Mouse (Mus musculus) heart, adult 8-10 months (tissue): ENCODE results near the gene Map2k1. TPM values are rescaled to one million over a fixed set of nuclear protein-coding genes. Genes with fewer than 3 reads are reported as not detected.

Source experiments
- DNase-seq: peaks from one replicate; pipeline ENCODE4 v3.0.0; 2022; ENCODE audit warnings: low spot score
- total RNA-seq, 4 experiments: library from RNA; stranded (reverse); gene quantifications; 2 replicates each; pipeline ENCODE4 v1.2.4; 2022

Gene Map2k1
- total RNA-seq, 4 experiments from 2014 or later: 46.1 to 51.3 (median 48.7) TPM

DNA sequence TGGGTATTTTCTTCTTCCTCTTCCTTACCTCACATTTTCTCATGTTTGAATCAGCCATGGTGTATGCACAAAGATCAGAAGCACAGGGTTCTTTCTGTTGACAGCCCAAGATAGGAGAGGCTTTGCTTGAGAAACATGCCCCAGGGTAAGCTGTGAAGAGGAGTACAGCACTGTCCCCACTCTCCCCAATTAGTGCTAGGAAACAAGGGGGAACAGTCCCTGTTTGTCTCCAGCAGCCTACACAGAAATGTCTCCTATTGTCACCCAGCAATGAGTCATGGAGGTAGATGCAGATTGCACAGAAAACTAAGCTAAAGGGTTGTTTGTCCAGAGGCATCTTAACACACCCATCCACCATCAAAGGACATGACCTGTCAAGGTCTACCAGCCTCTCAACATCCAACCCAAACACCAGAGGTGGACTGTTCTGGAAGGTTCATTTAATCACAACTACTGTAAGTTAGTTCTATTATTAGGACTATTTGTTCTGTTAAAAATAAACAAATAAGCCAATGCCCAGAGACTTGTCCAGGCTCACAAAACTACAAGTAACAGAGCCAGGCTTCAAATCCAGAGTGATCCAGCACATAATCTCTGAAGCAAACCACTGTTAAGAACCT lies 3.2 kb downstream of the Map2k1 start:
- no peak for DNase-seq

DNA sequence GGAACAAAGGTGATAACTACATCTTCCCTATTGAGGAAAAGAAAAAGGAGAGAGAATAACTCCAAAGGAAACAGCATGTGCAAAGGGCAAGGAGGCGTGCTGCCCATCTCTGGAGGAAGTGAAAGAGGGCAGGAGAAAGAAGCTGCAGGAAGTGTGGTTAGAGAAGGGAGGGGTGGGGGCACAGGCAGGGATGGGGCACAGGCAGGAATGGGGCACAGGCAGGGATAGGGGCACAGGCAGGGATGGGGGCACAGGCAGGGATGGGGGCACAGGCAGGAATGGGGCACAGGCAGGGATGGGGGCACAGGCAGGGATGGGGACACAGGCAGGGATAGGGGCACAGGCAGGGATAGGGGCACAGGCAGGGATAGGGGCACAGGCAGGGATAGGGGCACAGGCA lies 4.1 kb downstream of the Map2k1 start:
- DNase-seq: no peak

DNA sequence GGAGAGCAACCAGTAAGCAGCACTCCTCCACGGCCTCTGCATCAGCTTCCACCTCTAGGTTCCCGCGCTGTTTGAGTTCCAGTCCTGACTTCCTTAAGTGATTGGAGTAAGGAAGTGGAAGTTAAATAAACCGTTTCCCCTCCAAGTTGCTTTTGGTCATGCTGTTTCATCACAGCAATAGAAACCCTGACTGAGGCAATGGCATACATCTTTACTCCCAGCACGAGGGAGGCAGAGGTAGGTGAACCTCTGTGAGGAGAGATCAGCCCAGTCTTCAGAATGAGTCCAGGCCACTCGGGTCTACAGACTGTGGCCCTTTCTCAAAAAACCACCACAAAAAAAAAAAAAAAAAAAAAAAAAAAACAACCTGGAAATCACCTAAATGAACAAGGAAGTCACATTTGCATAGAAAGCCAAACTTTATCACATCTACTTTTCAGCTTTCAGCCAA lies 11.0 kb downstream of the Map2k1 start:
- DNase-seq: no peak

DNA sequence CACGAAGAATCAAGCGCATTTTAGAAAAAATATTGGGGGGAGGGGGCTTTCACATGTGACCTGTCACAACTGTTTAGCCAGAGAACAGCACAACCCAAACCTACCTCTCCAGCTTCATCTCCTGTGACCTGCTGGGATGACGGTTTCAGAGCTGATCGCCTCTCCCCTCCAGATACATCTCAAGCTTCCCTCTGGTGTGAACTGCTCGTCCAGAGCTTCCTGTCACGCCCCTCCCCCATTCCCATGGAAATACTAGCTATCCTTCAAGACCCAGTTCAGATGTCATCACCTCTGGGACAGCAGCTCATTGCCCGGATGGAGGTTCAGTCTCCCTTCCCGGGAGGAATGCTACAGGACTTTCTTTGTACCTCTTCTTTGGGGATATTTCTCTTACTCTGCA lies 12.8 kb downstream of the Map2k1 start:
- no peak for DNase-seq

DNA sequence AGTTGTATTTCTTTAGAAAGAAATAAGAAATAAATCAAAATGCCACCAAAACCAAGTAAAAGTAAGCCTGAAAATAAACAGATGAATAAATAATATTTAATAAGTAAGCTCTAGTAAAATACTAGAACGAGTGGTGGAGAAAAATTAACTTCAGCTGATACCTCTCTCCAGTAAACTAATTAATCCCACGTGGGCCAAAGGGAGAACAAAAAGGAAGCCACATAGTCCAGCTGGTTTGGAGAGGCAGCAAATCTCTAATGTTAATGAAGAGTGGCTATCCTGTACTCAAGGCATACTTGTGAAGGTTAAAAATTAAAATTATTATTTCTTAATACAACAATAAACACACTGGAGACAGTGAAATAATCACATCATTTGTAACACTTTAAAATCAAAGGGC lies 13.3 kb downstream of the Map2k1 start:
- no peak for DNase-seq

DNA sequence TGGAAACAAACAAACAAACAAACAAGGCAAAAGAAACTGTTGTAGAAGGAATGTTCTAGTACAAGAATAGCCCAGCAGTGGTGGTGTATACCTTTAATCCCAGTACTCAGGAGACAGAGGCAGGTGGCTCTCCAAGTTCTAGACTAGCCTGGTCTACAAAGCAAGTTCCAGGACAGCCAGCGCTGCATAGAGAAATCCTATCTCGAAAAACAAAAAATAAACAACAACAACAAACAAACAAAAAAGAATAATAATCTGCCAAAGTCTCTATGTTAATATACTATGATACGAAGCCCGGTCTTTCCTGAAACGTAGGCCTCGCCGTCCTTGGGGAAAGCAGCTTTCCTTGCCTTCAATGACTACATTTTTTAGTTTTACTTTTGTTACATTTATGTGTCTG lies 17.4 kb downstream of the Map2k1 start:
- no peak for DNase-seq

DNA sequence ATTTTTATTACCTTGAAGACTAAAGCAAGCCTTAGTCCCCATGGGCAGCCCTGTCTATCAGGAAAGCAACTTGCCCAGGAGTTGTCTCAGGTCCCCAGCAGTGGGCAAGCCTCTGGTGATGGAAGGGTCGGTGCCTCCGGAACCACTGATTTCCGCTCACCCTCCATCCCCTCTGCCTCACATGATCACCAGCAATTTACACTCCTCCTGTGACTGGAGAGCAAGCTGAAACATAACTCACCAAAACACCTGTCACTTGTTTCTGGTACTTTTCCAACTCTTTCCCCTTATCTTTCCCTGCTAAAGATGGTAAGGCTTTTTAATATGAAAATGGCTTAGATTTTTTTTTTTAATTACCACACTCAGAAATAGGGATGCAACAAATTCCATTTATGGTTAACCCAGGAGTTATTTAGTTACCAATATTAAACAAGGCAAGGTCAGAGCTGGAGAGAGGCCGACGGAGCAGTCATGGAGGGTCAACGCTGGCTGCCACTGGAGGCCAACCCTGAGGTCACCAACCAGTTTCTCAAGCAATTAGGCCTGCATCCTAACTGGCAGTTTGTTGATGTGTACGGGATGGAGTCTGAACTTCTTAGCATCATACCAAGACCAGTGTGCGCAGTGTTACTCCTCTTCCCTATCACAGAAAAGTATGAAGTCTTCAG lies 18.5 kb downstream of the Map2k1 start, which contains the start of gene Uchl4:
Gene Uchl4, plus strand, starts transcription at position 434 of the 668 bp plus-strand sequence.
- DNase-seq: no peak

DNA sequence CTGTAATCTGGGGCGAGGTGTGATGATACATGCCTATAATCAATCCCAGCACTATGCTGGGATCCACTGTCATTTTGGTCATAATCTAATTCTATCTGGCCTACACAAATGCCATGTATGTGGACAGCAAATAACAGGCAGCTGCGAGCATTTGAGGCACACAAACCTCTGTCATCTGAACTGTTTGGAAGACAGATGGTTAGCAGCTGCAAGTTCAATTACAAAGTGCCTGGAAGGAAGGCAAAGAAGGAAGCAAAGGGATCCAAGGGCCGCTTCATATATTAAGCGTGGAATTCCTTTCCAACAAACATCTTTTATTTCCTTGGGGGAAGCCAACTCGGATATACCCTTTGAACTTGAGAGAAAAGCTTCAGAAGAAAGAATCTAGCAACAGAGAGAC lies 19.8 kb downstream of the Map2k1 start:
- no peak for DNase-seq

DNA sequence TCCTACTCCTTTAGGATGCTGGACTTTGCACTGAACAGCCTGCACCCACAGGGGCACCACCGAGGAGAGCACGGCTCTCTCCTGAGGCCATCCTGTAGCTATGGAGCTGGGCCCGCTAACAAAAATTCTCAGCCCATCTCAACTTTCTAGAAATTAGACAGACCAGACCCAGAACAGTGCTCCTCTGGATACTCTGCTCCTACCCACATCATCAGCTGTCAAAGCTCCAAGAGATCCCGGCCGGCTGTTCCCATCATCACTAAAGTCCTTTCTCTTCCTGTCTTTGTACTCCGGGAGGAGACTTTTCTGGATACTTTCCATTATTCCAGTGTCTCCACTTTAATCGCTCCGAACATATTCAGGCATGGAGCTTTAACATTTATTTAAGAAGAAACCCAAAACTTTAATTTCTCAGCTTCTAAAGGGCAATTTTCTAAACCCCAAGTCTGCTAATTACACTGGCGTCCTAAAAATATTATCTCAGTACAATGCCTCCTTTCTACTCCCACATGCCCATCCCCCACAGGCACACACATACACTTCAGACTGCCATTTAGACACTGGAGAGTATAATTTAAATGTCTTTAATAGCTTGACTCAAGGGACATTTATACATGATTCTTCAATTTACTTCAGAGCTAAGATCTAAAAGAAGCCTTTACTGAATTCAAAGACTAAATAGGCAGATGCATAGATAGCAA lies 21.0 kb downstream of the Map2k1 start:
- DNase-seq: peak; percentile 50

DNA sequence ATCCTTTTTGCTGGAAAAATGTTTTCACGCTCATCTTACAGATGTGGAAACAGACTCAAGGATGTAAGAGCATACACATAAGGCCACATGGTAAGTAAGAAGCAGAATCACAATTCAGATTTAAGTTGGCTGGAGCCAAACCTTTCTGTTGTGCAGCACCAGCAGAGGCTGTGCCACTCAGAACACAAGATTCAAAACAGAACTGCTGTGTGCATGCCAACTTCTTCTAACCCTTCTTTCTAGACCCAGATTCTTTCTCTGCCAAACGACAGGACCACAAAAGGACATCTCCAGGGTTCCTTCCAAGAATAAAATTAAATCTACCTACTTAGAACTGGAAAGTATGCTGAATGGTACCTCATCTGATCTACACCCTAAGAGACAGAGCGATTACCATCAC lies 21.8 kb downstream of the Map2k1 start:
- DNase-seq: no peak

DNA sequence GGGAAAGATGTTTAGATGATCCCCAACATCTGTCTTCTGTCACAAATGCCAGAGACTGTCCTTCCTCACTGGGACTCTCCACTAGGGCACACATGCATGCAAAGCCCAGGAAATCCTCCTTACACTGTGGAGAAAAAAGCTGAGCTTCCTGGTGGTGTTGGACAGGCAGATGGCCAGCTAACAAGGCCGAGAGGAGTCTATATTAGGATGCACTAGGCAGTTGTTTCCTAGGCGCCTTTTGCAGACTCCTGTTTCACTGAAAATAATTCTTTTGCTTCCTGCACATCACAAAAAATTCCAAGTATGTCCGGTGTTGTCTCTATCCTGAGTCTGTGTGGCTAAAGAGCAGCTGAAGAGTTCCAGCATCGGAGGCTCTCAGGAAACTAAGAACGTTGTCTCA lies 22.3 kb downstream of the Map2k1 start:
- peak; percentile 37 for DNase-seq

DNA sequence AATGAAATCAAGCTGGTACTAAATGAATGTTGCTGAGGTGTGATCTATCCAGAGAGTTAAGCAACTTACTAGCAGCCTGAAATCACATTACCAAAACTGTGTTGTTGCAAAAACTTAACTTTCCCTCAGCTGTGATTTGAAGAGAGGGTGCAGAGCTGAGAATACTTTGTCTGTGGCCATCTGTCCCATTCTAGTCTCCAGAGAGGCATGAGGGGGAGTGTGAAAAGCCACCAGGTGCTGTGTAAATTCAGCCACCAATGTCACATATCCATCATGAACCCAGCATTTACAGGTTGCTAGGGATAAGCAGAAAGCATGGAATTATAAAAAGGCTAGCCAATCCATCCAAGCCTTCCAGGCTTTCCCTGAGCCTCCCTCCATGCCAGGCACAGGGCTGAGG lies 24.5 kb downstream of the Map2k1 start:
- no peak for DNase-seq

DNA sequence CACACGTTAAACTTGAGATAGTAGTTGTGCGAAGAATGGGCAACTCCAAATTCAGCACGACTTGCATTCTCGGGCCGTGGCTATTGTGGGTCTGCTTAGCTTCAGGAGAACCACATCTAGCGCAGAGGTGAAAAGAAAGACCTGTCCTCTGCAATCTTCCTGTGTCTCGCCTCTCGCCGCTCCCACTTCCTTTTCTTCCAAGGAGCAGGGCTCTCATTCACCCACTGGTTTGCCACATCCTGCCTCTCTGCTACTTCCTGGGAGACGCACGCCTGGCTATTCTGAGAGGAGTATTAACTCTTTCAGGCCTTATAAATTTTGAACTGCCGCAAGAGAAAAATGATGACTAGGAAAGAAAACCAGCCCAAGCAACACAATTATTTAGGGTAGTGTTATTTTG lies 25.7 kb downstream of the Map2k1 start:
- no peak for DNase-seq

DNA sequence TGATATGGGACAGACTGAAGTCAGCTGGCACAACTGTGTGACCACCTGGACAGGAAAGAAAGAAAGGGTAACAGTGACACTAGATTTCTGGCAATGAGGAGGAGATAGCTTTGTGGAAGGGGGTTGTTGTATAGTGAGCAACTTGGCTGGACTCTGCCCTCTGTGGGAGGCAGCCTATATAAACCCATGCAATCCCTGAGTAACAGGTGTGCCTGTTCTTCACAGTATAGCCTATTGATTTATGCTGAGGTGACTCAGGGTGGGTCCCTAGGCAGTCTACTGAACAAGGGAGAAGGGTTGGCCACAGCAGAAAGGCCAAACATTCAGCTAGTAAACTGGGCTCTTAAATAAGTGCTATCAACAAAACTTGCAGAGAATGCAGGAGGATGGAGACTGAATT lies 27.6 kb downstream of the Map2k1 start:
- no peak for DNase-seq

DNA sequence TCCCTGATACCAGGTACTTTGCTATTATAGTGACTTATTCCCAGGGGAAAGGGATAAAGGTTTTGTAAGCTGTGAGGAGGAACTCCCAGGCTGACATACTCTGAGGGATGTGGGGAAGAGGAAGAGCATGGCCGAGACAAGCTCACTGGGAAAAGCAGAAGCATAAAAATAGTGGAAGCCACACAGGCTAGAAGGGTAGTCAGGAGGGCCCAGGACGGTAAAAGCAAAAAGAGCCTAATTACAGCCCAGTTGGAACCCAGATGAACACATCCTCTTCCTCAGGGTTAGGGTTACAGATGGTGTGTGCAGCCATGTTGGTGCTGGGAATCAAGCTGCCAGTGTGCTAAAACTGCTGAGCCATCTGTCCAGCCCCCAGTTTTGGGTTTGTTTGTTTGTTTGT lies 31.3 kb downstream of the Map2k1 start:
- DNase-seq: no peak

DNA sequence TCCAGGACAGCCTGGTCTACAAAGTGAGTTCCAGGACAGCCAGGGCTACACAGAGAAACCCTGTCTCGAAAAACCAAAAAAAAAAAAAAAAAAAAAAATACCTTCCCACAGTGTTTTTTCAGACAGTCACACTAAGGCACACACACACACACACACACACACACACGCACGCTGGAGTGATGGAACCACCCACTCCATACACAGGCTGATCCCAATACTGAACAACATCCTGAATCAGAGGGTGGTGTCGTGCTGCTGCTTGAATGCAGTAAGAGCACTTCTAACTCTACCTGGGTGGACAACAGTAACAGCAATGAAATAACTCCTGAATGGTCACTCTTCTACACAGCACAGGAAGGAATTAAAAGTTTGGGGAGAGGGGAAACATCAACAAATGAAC lies 32.0 kb downstream of the Map2k1 start:
- DNase-seq: no peak

DNA sequence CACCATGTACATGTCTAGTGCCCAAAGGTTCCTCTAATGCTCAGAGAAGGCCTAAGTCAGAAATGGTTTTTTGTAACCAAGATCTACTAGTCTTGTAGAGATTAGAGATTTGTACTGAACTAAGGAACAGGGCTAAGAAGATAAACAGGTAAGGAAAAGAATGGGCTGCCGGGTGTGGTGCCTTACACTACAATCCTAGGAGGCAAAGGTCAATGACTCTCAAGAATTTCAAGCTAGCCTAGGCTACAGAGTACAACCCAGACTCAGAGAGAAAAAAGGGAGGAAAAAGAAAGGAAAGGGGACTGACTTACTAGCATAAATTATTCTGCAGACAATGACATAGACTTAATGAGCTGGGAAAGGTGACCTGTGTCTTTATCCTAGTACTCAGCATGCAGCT lies 32.8 kb downstream of the Map2k1 start:
- no peak for DNase-seq

DNA sequence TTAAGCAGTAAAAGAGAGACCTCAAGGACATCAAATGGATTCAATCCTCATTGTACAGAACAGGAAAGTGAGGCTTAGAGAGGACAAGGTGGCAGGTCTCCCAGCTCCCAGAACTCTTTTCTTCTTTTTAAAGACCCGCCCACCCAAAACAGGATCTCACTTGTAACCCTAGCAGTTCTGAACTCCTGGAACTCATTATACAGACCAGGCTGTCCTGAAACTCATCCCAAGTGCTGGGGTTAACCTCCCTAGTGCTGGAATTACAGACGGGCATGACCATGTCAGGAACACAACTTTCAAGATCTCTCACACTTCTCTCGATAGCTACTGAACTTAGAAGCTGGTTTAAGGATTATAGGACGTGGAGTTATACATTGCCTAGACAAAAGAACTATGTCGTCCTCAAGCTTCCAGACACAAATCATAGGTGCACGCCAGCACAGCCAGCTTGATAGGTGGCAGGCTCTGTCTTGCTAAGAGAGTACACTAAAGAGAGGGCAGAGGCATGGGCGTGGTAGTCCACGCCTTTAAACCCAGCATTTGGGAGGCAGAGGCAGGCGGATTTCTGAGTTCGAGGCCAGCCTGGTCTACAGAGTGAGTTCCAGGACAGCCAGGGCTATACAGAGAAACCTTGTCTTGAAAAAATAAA lies 33.5 kb downstream of the Map2k1 start:
- no peak for DNase-seq

DNA sequence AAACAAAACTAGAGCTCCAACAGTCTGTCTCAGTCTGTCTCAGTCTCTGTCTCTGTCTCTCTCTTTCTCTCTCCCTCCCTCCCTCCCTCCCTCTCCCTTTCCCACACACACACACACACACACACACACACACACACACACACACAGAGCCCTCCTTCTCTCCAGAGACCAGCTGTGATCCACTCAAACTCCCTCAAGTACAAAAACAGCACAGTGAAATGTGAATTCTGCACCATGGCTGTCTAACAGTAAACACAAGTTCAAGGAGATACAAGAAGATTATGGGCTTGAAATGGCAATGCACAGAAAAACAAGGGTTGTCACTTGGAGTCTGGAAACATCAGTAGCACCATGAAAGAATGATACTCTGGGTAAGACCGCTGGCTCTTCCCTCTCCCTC lies 34.1 kb downstream of the Map2k1 start:
- no peak for DNase-seq

DNA sequence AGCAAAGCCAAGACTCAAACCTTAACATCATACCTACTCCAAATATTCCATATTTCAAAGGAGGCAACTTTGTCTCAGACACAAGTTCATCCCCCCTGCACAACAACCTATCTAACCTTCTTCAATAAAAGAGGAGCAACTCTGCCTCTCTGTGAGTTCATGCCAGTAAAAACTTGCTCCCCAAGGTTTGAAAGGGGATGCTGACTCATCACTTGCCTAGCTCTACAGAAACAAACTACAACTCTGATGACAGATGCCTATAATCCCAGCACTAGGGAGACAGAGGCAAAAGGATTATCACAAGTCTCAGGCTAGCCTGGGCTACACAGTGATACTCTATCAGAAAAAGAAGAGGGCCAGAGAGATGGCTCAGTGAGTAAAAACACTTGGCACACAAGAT lies 35.5 kb downstream of the Map2k1 start:
- DNase-seq: no peak

DNA sequence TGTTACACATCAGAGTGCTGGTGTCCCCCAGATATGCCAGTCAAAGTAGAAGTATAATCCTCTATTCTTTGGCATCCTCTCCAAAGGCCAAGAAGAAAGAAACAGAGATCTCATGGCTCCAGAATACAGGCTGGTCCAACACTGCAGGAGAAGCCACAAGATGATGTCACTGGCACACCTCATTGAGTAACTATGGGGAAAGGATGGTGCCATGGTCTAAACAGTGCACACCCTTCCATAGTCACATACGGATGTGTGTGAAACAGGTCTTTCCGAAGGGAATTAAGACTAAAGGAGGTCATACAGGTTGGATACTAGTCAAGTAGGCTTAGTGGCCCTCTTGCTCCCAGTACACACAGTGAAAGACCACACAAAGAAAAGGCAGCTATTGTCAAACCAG lies 36.8 kb downstream of the Map2k1 start:
- DNase-seq: no peak

DNA sequence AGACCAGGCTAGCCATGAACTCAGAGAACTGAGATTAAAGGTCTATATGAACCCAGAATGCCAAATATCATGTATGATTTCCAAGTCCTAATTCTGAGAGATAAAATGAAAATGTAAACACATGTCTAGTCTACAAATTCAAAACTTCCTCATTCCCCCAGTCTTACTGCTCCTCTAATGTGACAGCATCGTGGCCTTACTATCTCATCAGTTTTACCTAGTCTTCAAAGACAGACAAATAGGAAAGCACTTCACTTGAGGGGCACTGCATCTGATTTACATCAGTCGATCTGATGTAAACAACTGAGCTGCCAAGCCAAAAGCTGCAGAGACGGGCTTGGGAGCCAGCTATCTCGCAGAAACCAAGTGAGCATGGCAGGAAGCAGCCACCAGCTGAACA lies 37.3 kb downstream of the Map2k1 start:
- DNase-seq: no peak

DNA sequence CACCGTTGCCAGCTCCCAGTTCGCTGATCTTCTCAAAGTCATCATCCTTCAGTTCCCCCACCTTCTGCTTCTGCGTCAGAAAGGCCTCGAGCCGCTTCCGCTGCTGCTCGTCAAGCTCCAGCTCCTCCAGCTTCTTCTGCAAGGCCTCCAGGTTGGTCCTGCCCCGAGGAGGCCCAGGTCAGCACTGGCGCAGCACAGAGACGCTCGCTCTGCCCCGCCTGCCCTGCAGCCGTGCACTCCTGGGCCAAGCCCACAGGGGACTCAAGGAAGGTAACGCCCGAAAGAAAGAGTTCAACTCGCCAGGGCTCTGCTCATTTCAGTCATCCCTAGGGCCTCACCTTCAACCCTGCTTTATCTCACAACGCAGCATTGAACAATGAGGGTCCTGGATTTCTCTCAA lies 39.0 kb downstream of the Map2k1 start:
- no peak for DNase-seq
